Mouse (Mus musculus): ENCODE measurements around the gene Aass.

DNA sequence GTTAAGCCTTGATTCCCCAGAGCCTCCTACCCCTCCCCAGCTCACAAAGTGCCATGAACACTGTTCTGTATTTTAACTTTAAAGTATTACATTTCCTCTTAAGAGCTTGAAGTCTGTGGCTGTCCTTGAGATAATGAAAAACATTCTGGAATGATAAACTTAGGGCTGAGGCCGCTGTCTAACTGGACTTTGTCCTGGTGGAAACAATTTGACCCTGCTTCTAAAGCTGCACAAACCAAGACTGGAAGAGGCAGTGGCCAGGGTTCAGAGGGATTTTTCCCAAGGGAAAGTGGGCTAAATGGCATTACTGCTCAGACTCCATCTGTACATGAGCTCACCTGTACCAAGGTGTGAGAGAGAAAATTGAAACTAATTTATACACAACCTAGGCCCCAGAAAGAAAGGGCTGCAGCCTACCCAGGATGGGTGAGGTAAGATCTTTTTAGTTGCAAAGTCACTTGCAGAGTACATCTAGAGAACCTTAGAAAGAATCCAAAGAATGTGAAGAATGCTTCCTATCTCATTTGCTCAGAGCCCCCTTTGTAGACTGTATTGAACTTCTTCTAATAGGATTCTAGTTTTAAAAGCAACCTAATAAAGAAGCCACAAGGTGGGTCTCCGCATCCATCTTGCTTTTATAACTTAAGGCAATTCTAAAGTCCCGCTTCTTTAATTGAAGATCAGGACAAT is 52.6 kb downstream of the Aass start:
- TF ChIP-seq CTCF (IDR thresholded peaks at IDR 0.05; ENCODE audit: low read depth) = no peak
- no peak for TF ChIP-seq EP300 (optimal IDR thresholded peaks at IDR 0.05)
